Mouse (Mus musculus) layer of hippocampus, adult 2 months (tissue): ENCODE measurements around the gene BC024978. TPM values are rescaled to one million over a fixed set of nuclear protein-coding genes. Genes with fewer than 3 reads are reported as not detected.
"Not testable (repeated sequence)": the region's sequence is repeated elsewhere in the genome, so short reads cannot be mapped to it uniquely, and the experiment has no call there.

Source experiments
- DNase-seq, 2 experiments: peaks; one replicate each; pipeline ENCODE4 v3.0.0; 2022; ENCODE audit warnings: low spot score in 2 of 2
- H3K27ac ChIP-seq: fragments of 200-600 bp; 2 replicates; pipeline ENCODE4 v1.8.1; 2022
- H3K4me3 ChIP-seq: fragments of 200-600 bp; 2 replicates; pipeline ENCODE4 v1.8.1; 2022; ENCODE audit warnings: mild to moderate bottlenecking
- CTCF ChIP-seq: fragments of 200-600 bp; conservative IDR thresholded peaks from 2 replicates; pipeline ENCODE4 v1.8.1; 2022; ENCODE audit warnings: antibody characterized with exemption, mild to moderate bottlenecking, moderate library complexity
- total RNA-seq, 2 experiments: library from RNA; stranded (reverse); gene quantifications; 2 replicates each; pipeline ENCODE4 v1.2.3; 2021

BC024978 gene
- total RNA-seq, 2 experiments from 2014 or later: 19.5 to 21.7 TPM

DNA sequence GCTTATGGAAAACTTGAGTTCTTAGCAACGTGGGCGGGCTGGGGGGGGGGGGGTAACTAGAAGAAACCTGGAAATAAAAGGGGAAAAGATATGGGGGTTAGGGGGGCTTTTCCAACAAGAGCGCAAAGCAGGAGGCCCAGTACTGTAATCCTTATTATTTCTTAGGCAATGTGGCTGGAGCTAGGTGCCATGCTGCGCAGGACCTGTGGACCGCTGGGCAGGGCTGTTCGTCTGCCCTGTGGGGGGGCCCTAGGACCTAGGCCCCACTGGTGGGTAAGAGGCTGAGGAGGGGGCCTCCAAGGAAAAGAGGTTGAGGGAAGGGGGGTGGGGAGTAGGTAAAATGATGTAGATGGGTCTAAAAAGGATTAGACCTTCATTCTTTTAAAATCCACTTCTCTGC is 37.7 kb downstream of the BC024978 start:
- DNase-seq: no peak
- peak overlapping the region; percentile 72 for H3K4me3 ChIP-seq
- no peak for TF ChIP-seq CTCF
- peak overlapping the region; percentile 90 for H3K27ac ChIP-seq

GRCm38 (mm10) chr7:27235726-27236125 is 40.1 kb downstream of the BC024978 start:
- no peak for DNase-seq
- no peak for TF ChIP-seq CTCF

DNA sequence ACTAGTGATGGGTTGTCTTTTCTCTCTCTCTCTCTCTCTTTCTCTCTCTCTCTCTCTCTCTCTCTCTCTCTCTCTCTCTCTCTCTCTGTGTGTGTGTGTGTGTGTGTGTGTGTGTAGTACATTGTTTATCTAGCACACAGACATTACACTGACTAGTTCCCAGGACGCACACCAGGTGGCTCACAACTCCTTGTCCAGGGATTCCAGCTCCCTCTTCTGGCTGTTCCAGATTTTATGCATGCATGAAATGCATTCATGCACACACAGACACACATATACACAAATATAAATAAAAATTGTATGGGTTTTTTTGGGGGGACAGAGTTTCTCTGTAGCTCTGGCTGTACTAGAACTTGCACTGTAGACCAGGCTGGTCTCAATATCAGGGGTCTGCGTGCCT is 41.9 kb downstream of the BC024978 start:
- no peak overlapping the region for H3K27ac ChIP-seq
- DNase-seq: no peak
- peak; percentile 33; the same call in 1 of the 2 replicates for TF ChIP-seq CTCF
- no peak overlapping the region for H3K4me3 ChIP-seq

More at GRCm38 (mm10) chr7:27235726-27236125, 40.1 kb downstream of the BC024978 start:
- H3K27ac ChIP-seq: no peak overlapping the region
- H3K4me3 ChIP-seq: no peak overlapping the region

- no peak for DNase-seq
- TF ChIP-seq CTCF: no peak
- Histone ChIP-seq H3K27ac (no peak overlapping the region), H3K4me3 (no peak overlapping the region)
These were observed 43.0 kb downstream of the BC024978 start for GRCm38 (mm10) chr7:27238568-27238967.

DNA sequence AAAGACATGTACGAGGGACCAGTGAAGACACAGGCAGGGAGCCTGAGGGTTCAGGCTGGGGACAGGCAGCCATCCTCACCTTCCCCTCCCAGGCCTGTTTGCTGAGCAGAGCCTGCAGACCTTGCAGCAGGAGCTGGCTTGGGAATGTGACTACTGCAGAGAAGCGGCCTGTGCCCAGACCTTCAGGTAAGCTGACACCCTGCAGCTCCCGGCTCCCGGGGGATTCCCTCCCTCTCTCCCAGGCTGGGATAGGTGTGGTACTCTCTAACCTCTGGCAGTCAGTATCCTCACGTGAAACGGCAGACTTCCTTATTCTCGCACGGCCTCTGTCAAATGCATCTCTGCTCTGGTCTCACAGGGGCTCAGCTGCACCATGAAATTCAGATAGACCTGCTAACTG is 47.6 kb downstream of the BC024978 start:
- no peak overlapping the region for H3K27ac ChIP-seq
- no peak for TF ChIP-seq CTCF
- no peak for DNase-seq
- H3K4me3 ChIP-seq: no peak overlapping the region

- DNase-seq, H3K4me3 ChIP-seq, H3K27ac ChIP-seq: not testable (repeated sequence)
- peak; percentile 70 for TF ChIP-seq CTCF
These were observed 48.5 kb downstream of the BC024978 start for GRCm38 (mm10) chr7:27244088-27244487.

DNA sequence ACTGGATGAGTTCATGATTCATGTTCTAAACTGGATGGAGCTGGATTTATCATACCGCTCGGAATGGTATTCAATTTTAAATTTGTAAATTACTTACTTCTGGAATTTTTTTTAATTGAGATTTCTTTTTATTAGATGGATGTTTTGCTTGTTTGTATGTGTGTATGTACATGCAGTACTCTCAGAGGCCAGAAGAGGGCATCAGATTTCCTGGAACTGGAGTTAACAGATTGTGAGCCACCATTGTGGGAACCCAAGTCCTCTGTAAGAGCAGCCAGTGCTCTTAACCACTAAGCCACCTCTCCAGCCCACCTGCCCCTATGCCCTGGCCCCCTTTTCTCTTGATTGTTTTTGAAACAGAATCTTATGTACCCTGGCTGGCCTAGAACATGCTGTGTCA is 53.6 kb downstream of the BC024978 start:
- TF ChIP-seq CTCF: peak; percentile 73
- no peak for DNase-seq
- H3K4me3 ChIP-seq: no peak overlapping the region
- no peak overlapping the region for H3K27ac ChIP-seq

DNA sequence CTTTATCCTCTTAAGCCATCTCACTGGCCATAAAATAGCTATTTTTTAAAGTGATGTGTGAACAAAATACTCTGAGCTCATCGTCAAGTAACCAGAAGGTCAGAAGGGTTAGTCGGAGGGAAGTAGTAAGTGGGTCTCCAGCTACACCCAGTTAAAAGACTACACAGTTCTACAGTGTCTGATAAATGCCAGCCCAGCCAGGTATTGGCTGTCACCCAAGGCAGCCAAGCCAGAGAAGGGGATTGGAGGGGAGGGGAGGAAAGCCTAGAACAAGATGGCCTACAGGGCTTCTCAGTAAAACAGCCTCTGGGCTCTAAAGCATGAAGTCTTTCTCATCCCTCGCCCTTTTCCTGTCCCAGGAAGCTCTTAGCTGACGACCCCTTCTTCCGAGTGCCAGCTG is 54.3 kb downstream of the BC024978 start:
- no peak for TF ChIP-seq CTCF
- no peak overlapping the region for H3K4me3 ChIP-seq
- no peak for DNase-seq
- H3K27ac ChIP-seq: no peak overlapping the region

DNA sequence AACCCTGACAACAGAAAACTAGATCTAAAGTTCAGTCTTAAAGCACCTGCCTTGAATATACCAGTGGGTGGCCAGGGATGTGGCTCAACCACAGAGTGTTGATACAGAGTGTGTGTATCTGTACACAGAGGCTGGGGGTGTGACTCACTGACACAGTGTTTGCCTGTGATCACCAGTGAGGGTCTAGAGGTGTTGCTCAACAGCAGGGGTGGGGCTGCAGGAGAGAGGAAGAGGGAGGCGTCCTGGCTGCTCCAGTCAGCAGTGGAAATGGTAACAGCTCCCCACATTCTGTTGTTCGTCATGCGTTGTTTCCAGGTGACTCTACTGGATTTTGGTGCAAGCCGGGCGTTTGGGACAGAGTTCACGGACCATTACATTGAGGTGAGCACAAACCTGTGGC is 56.4 kb downstream of the BC024978 start:
- no peak for TF ChIP-seq CTCF
- Histone ChIP-seq H3K27ac (no peak overlapping the region), H3K4me3 (no peak overlapping the region)
- DNase-seq: no peak

DNA sequence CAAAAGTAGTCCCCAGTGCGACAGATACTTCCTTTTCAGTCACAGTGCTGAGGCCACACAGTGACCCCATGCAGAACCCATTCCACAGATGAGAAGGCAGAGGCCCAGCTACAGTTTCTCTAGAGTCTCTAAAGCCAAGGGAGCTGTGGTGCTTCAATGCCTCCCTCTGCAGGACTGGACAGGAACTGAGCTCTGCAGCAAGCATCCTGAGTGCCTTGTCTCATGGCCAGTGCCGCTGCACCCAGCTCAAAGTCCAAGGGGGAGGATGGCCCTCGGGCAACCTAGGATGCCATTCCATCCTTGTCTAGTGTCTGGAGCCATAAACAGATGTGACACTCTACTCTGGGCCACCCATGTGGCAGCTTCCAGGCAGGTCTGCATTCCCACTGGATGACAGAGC is 60.1 kb downstream of the BC024978 start:
- no peak for DNase-seq
- Histone ChIP-seq H3K4me3 (no peak overlapping the region), H3K27ac (peak overlapping the region; percentile 95; the same call in 1 of the 2 replicates)
- TF ChIP-seq CTCF: peak; percentile 75

DNA sequence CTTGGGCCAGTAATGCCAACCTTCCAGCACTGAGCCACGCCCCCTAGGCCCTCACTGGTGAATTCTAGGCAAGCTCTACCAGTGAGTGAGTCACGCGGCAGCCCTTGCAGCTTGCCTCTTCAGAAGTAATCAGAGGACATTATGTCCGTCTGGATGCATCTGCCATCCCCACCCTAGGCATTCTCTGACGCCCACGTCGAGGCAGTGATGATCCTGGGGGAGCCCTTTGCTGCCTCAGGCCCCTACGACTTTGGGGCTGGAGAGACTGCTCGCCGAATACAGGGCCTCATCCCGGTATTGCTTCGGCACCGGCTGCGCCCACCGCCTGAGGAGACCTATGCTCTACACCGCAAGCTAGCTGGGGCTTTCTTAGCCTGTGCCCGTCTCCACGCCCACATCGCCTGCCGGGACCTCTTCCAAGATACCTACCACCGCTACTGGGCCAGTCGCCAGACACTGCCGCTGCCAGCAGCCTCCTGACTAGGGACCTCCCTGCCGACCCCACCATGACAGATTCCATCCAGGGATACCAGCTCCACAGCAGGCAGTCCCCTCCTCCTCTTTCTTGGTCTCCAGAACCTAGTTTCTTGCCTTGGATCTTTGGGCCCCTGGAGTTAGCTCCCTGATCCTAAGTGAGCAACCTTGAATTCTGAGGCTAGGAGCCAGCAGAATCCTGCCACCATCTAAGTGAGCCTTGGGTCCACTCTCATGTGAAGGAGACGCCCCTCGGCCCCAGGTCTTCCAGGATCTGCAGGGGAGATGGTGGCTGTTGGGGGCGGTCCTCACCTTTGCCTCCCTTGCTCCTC is 61.7 kb downstream of the BC024978 start:
- Histone ChIP-seq H3K27ac (peak overlapping the region; percentile 95), H3K4me3 (peak overlapping the region; percentile 10; the same call in 1 of the 2 replicates)
- peak; percentile 58 to 75 for DNase-seq
- TF ChIP-seq CTCF: no peak

DNA sequence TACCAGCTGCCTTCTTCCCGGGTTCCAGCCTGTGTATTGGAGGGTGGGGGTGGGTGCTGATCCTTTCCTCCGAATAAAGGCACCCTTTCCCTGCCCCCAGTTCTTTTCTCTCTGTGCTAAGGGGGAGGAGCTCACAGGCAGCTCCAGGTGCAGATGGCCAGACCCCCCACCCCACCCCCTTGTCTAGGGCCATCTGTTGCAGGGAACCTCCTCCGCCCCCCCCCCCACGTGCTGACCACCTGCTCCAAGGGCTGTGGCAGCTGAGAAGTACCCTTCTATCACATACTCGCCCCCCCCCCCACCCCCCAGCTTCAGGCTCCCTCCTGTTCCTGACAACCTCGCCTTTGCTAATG is 62.2 kb downstream of the BC024978 start:
- TF ChIP-seq CTCF: no peak
- Histone ChIP-seq H3K27ac (peak overlapping the region; percentile 95), H3K4me3 (peak overlapping the region; percentile 89)
- DNase-seq: no peak

- peak; percentile 91 to 92 for DNase-seq
- TF ChIP-seq CTCF: no peak
- H3K4me3 ChIP-seq: peak within 1 kb of the TSS; percentile 89
- H3K27ac ChIP-seq: peak within 1 kb of the TSS; percentile 95
These were observed 62.8 kb downstream of the BC024978 start, which contains the start of gene Numbl for GRCm38 (mm10) chr7:27258205-27258899. TSS of gene Numbl (plus strand) at chr7:27258433.
